Mouse (Mus musculus): ENCODE data around the gene Frmd4b. TPM values are rescaled to one million over a fixed set of nuclear protein-coding genes. Genes with fewer than 3 reads are reported as not detected.

Frmd4b gene
- polyA plus RNA-seq, 1 experiment: 14.3 TPM

GRCm38 (mm10) chr6:97488280-97488679 is 129.1 kb downstream of the Frmd4b start:
- no peak for DNase-seq (ENCODE audit: low read depth in 1 of 2, low spot score in 2 of 2)
- Histone ChIP-seq H3K4me3 (ENCODE audit: extremely low read depth, insufficient read depth, insufficient read length) (no peak overlapping the region), H3K36me3 (ENCODE audit: control insufficient read depth, insufficient read depth, low read length) (no peaks in the 10 kb centered on the region), H3K27me3 (ENCODE audit: control insufficient read depth, insufficient read depth, low read length) (peaks cover 5% of the 10 kb centered on the region), H3K27ac (ENCODE audit: insufficient read depth, low read length) (no peak overlapping the region), H3K4me1 (ENCODE audit: control insufficient read depth, insufficient read depth, insufficient read length) (peaks cover 10% of the 10 kb centered on the region)
- WGBS: 47% methylated on average over 8 of the region's 8 CpGs
- TF ChIP-seq CTCF (IDR thresholded peaks at IDR 0.05; ENCODE audit: extremely low read depth, insufficient read depth, insufficient read length, insufficient replicate concordance): no peak
- no peak for TF ChIP-seq POLR2A (IDR thresholded peaks at IDR 0.05; ENCODE audit: low read depth, low read length)

GRCm38 (mm10) chr6:97487535-97488081 is 129.7 kb downstream of the Frmd4b start:
- no peaks in the 10 kb centered on the region for H3K36me3 ChIP-seq (ENCODE audit: control insufficient read depth, insufficient read depth, low read length)
- H3K4me1 ChIP-seq (ENCODE audit: control insufficient read depth, insufficient read depth, insufficient read length): peaks cover 10% of the 10 kb centered on the region
- no peak for TF ChIP-seq POLR2A (IDR thresholded peaks at IDR 0.05; ENCODE audit: low read depth, low read length)
- no peak for TF ChIP-seq CTCF (IDR thresholded peaks at IDR 0.05; ENCODE audit: extremely low read depth, insufficient read depth, insufficient read length, insufficient replicate concordance)
- H3K4me3 ChIP-seq (ENCODE audit: extremely low read depth, insufficient read depth, insufficient read length): peak overlapping the region; percentile 56
- peak overlapping the region; percentile 52 for H3K27ac ChIP-seq (ENCODE audit: insufficient read depth, low read length)
- peaks cover 5% of the 10 kb centered on the region for H3K27me3 ChIP-seq (ENCODE audit: control insufficient read depth, insufficient read depth, low read length)
- WGBS: 1% methylated on average over 40 of the region's 40 CpGs
- no peak for DNase-seq (ENCODE audit: low read depth in 1 of 2, low spot score in 2 of 2)

- DNase-seq (ENCODE audit: low read depth in 1 of 2, low spot score in 2 of 2): no peak
- no peaks in the 10 kb centered on the region for H3K36me3 ChIP-seq (ENCODE audit: control insufficient read depth, insufficient read depth, low read length)
- H3K27ac ChIP-seq (ENCODE audit: insufficient read depth, low read length): peak overlapping the region; percentile 52
- H3K4me3 ChIP-seq (ENCODE audit: extremely low read depth, insufficient read depth, insufficient read length): peak overlapping the region; percentile 56
- 43% methylated on average over 11 of the region's 11 CpGs for WGBS
- H3K4me1 ChIP-seq (ENCODE audit: control insufficient read depth, insufficient read depth, insufficient read length): peaks cover 10% of the 10 kb centered on the region
- TF ChIP-seq CTCF (IDR thresholded peaks at IDR 0.05; ENCODE audit: extremely low read depth, insufficient read depth, insufficient read length, insufficient replicate concordance) (no peak), POLR2A (IDR thresholded peaks at IDR 0.05; ENCODE audit: low read depth, low read length) (no peak)
- peaks cover 5% of the 10 kb centered on the region for H3K27me3 ChIP-seq (ENCODE audit: control insufficient read depth, insufficient read depth, low read length)
Measured at GRCm38 (mm10) chr6:97486813-97487361, 130.5 kb downstream of the Frmd4b start.

- Histone ChIP-seq H3K36me3 (ENCODE audit: control insufficient read depth, insufficient read depth, low read length) (no peaks in the 10 kb centered on the region), H3K27me3 (ENCODE audit: control insufficient read depth, insufficient read depth, low read length) (peaks cover 5% of the 10 kb centered on the region), H3K4me1 (ENCODE audit: control insufficient read depth, insufficient read depth, insufficient read length) (peaks cover 10% of the 10 kb centered on the region), H3K4me3 (ENCODE audit: extremely low read depth, insufficient read depth, insufficient read length) (no peak overlapping the region), H3K27ac (ENCODE audit: insufficient read depth, low read length) (peak overlapping the region; percentile 62; the same call in 1 of the 2 replicates)
- DNase-seq (ENCODE audit: low read depth in 1 of 2, low spot score in 2 of 2): no peak
- no peak for TF ChIP-seq POLR2A (IDR thresholded peaks at IDR 0.05; ENCODE audit: low read depth, low read length)
- TF ChIP-seq CTCF (IDR thresholded peaks at IDR 0.05; ENCODE audit: extremely low read depth, insufficient read depth, insufficient read length, insufficient replicate concordance): no peak
- WGBS: 86% methylated on average over 11 of the region's 11 CpGs
Measured at GRCm38 (mm10) chr6:97485886-97486386, 131.4 kb downstream of the Frmd4b start.

GRCm38 (mm10) chr6:97481912-97482311 is 135.4 kb downstream of the Frmd4b start:
- no peak for DNase-seq (ENCODE audit: low read depth in 1 of 2, low spot score in 2 of 2)
- no peak overlapping the region for H3K27ac ChIP-seq (ENCODE audit: insufficient read depth, low read length)
- peaks cover 3% of the 10 kb centered on the region; the same call in 1 of the 2 replicates for H3K4me1 ChIP-seq (ENCODE audit: control insufficient read depth, insufficient read depth, insufficient read length)
- H3K27me3 ChIP-seq (ENCODE audit: control insufficient read depth, insufficient read depth, low read length): no peaks in the 10 kb centered on the region; the same call in 1 of the 2 replicates
- TF ChIP-seq POLR2A (IDR thresholded peaks at IDR 0.05; ENCODE audit: low read depth, low read length): no peak
- TF ChIP-seq CTCF (IDR thresholded peaks at IDR 0.05; ENCODE audit: extremely low read depth, insufficient read depth, insufficient read length, insufficient replicate concordance): no peak
- no peaks in the 10 kb centered on the region for H3K36me3 ChIP-seq (ENCODE audit: control insufficient read depth, insufficient read depth, low read length)
- WGBS: 24% methylated on average over 6 of the region's 6 CpGs
- no peak overlapping the region for H3K4me3 ChIP-seq (ENCODE audit: extremely low read depth, insufficient read depth, insufficient read length)

GRCm38 (mm10) chr6:97478981-97479860 is 138.1 kb downstream of the Frmd4b start:
- Histone ChIP-seq H3K36me3 (ENCODE audit: control insufficient read depth, insufficient read depth, low read length) (no peaks in the 10 kb centered on the region), H3K27ac (ENCODE audit: insufficient read depth, low read length) (peak overlapping the region; percentile 61), H3K4me3 (ENCODE audit: extremely low read depth, insufficient read depth, insufficient read length) (no peak overlapping the region), H3K4me1 (ENCODE audit: control insufficient read depth, insufficient read depth, insufficient read length) (no peaks in the 10 kb centered on the region), H3K27me3 (ENCODE audit: control insufficient read depth, insufficient read depth, low read length) (no peaks in the 10 kb centered on the region)
- TF ChIP-seq POLR2A (IDR thresholded peaks at IDR 0.05; ENCODE audit: low read depth, low read length): no peak
- TF ChIP-seq CTCF (IDR thresholded peaks at IDR 0.05; ENCODE audit: extremely low read depth, insufficient read depth, insufficient read length, insufficient replicate concordance): no peak
- DNase-seq (ENCODE audit: low read depth in 1 of 2, low spot score in 2 of 2): no peak
- WGBS: 70% methylated on average over 19 of the region's 19 CpGs
